Mouse (Mus musculus) testis, postnatal 10 days (tissue): ENCODE data around the gene Hdgfl1.
A peak's percentile ranks its signal among the peaks of the same experiment; 100 is the strongest.

ENCODE experiments used
- DNase-seq: peaks from one replicate; pipeline ENCODE4 v3.0.0; 2021; ENCODE audit warnings: low spot score

Gene Hdgfl1

GRCm38 (mm10) chr13:26769955-26770354, at the start of gene Hdgfl1:
Hdgfl1 (minus strand) TSS chr13:26770165.
- DNase-seq: peak; percentile 33

- no peak for DNase-seq
These were observed 25.5 kb upstream of the Hdgfl1 start for GRCm38 (mm10) chr13:26795460-26795859.

GRCm38 (mm10) chr13:26769424-26769823, 541 bp downstream of the Hdgfl1 start:
- peak; percentile 32 for DNase-seq

GRCm38 (mm10) chr13:26761966-26762803, 7.8 kb downstream of the Hdgfl1 start:
- DNase-seq: no peak

GRCm38 (mm10) chr13:26752863-26753262, 17.1 kb downstream of the Hdgfl1 start:
- no peak for DNase-seq

GRCm38 (mm10) chr13:26752414-26752813, 17.6 kb downstream of the Hdgfl1 start:
- no peak for DNase-seq

GRCm38 (mm10) chr13:26745760-26746457, 24.1 kb downstream of the Hdgfl1 start:
- no peak for DNase-seq

GRCm38 (mm10) chr13:26745059-26745759, 24.8 kb downstream of the Hdgfl1 start:
- DNase-seq: no peak

GRCm38 (mm10) chr13:26744068-26744467, 25.9 kb downstream of the Hdgfl1 start:
- DNase-seq: no peak

- no peak for DNase-seq
These were observed 35.0 kb downstream of the Hdgfl1 start for GRCm38 (mm10) chr13:26734981-26735380.

- DNase-seq: no peak
These were observed 45.7 kb downstream of the Hdgfl1 start for GRCm38 (mm10) chr13:26724250-26724649.

GRCm38 (mm10) chr13:26721333-26721732, 48.6 kb downstream of the Hdgfl1 start:
- no peak for DNase-seq

- DNase-seq: no peak
These were observed 49.0 kb downstream of the Hdgfl1 start for GRCm38 (mm10) chr13:26720917-26721316.

GRCm38 (mm10) chr13:26719146-26719715, 50.7 kb downstream of the Hdgfl1 start:
- no peak for DNase-seq
